Comparison of ENCODE assay signal across 8 mouse cellular contexts in the genomic region with DNA sequence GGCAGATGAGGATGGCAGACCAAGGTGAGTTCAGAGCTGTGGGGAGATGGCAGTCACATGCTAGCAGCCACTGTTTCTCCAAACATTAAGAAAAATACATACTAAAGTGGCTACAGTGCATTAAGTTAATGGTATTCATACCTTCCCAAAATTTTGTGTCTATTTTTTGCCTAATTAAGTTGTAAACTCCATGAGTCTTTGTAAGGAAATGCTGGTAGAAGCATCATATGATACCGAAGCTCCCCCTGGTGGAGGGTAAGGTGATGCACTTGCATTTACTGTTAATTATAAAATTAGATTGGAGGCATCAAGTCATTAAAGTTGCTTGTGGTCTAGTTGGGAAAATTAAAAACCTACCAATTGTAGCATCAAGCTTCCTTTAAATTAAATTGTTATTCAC. TPM values are rescaled to one million over a fixed set of nuclear protein-coding genes. Genes with fewer than 3 reads are reported as not detected.
DNase-seq lines count a peak whose midpoint lies in the region; ATAC-seq and TF ChIP-seq lines count a peak whose summit lies in the region.

No protein-coding gene starts in this region.

- no peaks in the 10 kb centered on the region for H3K9me3 ChIP-seq in heart, embryonic 11.5 days (replicated peaks; ENCODE audit: control insufficient read depth, low read length)

- peaks cover 14% of the 10 kb centered on the region for H3K4me1 ChIP-seq in heart, adult 2 months (ENCODE audit: control insufficient read depth, insufficient read depth, low read length)
- peaks cover 4% of the 10 kb centered on the region; the same call in 1 of the 2 replicates for H3K4me1 ChIP-seq in heart, embryonic 11.5 days (ENCODE audit: control insufficient read depth, insufficient read depth, low read length)

- H3K9ac ChIP-seq in heart, adult 2 months (ENCODE audit: low read depth, low read length): no peak overlapping the region
- H3K9ac ChIP-seq in heart, embryonic 11.5 days (ENCODE audit: low read depth, low read length): no peak overlapping the region

- TF ChIP-seq CTCF in heart, adult 2 months (IDR thresholded peaks at IDR 0.05): peak; percentile 98

- H3K27ac ChIP-seq in heart, adult 2 months: no peak overlapping the region
- no peak overlapping the region for H3K27ac ChIP-seq in heart, embryonic 11.5 days (ENCODE audit: low read depth, low read length)

- TF ChIP-seq EP300 in heart, adult 2 months (IDR thresholded peaks at IDR 0.05; ENCODE audit: insufficient read depth, low read depth, low read length): no peak

- no peak overlapping the region for H3K4me3 ChIP-seq in heart, adult 2 months
- H3K4me3 ChIP-seq in heart, embryonic 11.5 days (ENCODE audit: low read depth, low read length): no peak overlapping the region

- ATAC-seq in heart, embryonic 11.5 days (replicated peaks; ENCODE audit: insufficient number of reproducible peaks, low FRiP score, low TSS enrichment): no peak
- ATAC-seq in inflammation-experienced regulatory T-cells, adult 6 months: peak; percentile 67
- peak; percentile 49; the same call in 1 of the 2 replicates for ATAC-seq in neutrophil, adult 5-6 weeks (ENCODE audit: extremely low read depth, insufficient number of reproducible peaks, low FRiP score, poor library complexity, severe bottlenecking)

- 2% methylated on average over 1 of the region's 1 CpGs for WGBS in heart, adult 2 months
- WGBS in heart, embryonic 11.5 days (ENCODE audit: insufficient replicate concordance): 3% methylated on average over 1 of the region's 1 CpGs

- peak; percentile 25 to 51 for DNase-seq in heart, adult 2 months
- DNase-seq in right cerebral cortex, adult 2 months (ENCODE audit: low spot score in 2 of 2): peak; percentile 72 to 76
- DNase-seq in right cerebral cortex, postnatal 36 days (ENCODE audit: low spot score in 2 of 2): no peak
- peak; percentile 67 for DNase-seq in c-Kit-positive CD71-positive TER-119-positive erythroid progenitor cells, embryonic 14.5 days (ENCODE audit: low spot score)
- DNase-seq in neural tube, embryonic 10.5 days (ENCODE audit: extremely low spot score, low spot score): no peak

- no peak overlapping the region for H3K4me2 ChIP-seq in heart, embryonic 11.5 days

- H3K79me2 ChIP-seq in heart, adult 2 months (replicated peaks; ENCODE audit: control insufficient read depth, insufficient read depth, low read length): no peaks in the 10 kb centered on the region

- peaks cover 7% of the 10 kb centered on the region for H3K36me3 ChIP-seq in heart, adult 2 months (ENCODE audit: control insufficient read depth, insufficient read depth, low read length)
- peaks cover 2% of the 10 kb centered on the region; the same call in 1 of the 2 replicates for H3K36me3 ChIP-seq in heart, embryonic 11.5 days (ENCODE audit: control insufficient read depth, insufficient read depth, low read length)

- H3K27me3 ChIP-seq in heart, adult 2 months (ENCODE audit: control insufficient read depth, insufficient read depth, low read length): no peaks in the 10 kb centered on the region
- H3K27me3 ChIP-seq in heart, embryonic 11.5 days (ENCODE audit: control insufficient read depth, insufficient read depth, low read length): no peaks in the 10 kb centered on the region

- intact Hi-C loops in heart, adult 2 months (cut with DNase I): loop anchor here (1.0 kb wide), 2 partner anchors 39 to 52 kb away; a partner anchor contains a TSS

- no peak for TF ChIP-seq POLR2A in heart, adult 2 months (IDR thresholded peaks at IDR 0.05; ENCODE audit: insufficient read depth, low read depth, low read length)

RNA-seq across cellular contexts. Expression of a gene that starts 21.6 kb away (rescaled TPM):
- total RNA-seq in heart, adult 2 months (2021): 10 to 100 TPM; 16.1 to 16.2 TPM
- 11.5 and 22.4 TPM in 2 replicates for polyA plus RNA-seq in heart, adult 2 months (2012; rRNA removed)
- 1.7 and 1.8 TPM in 2 replicates for polyA plus RNA-seq in heart, embryonic 11.5 days (2014; fragmentation: Nextera tagmentation; extraction: Ambion mirVana)
- 1 to 10 TPM; 1.5 to 2.0 (median 1.8) TPM for polyA plus RNA-seq in inflammation-experienced regulatory T-cells, adult 6 months (2017; shearing (Covaris generic))
- total RNA-seq in neutrophil, adult 5-6 weeks (2017): 0.23 and 0.25 TPM in 2 replicates

RNA-seq across cellular contexts. Expression of a gene that starts 38.7 kb away (rescaled TPM):
- total RNA-seq in heart, adult 2 months (2021): 10 to 100 TPM in 1 of 2 experiments, 1 to 10 TPM in 1; 9.2 to 12.3 TPM
- polyA plus RNA-seq in heart, adult 2 months (2012; rRNA removed): 4.1 and 6.5 TPM in 2 replicates
- 23.6 and 28.0 TPM in 2 replicates for polyA plus RNA-seq in heart, embryonic 11.5 days (2014; fragmentation: Nextera tagmentation; extraction: Ambion mirVana)
- polyA plus RNA-seq in inflammation-experienced regulatory T-cells, adult 6 months (2017; shearing (Covaris generic)): 10 to 100 TPM in 2 of 3 experiments, 1 to 10 TPM in 1; 9.9 to 16.3 (median 13.4) TPM
- total RNA-seq in neutrophil, adult 5-6 weeks (2017): 32.2 and 36.5 TPM in 2 replicates

Comparison
In these comparisons a context has a peak if more than half of its experiments do, and no peak if none do; other contexts are left out.
1. DNase-seq: peak in heart, adult 2 months (2 of 2), right cerebral cortex, adult 2 months (2 of 2) and c-Kit-positive CD71-positive TER-119-positive erythroid progenitor cells, embryonic 14.5 days (single experiment); none in right cerebral cortex, postnatal 36 days (0 of 2) and neural tube, embryonic 10.5 days (single experiment).